Mouse (Mus musculus) activated CD4-positive, CD25-positive, alpha-beta regulatory T cell, adult 4 months (primary cell): ENCODE data around the gene Sec61a2. TPM values are rescaled to one million over a fixed set of nuclear protein-coding genes. Genes with fewer than 3 reads are reported as not detected.

Source experiments
- ATAC-seq: one replicate; pipeline ENCODE4 v1.8.0; 2017
- polyA plus RNA-seq, 2 experiments: library from polyadenylated mRNA; unstranded; fragments of 100-300 nt; shearing (Covaris generic); gene quantifications; one replicate each; pipeline ENCODE4 v1.2.1; 2017

The Sec61a2 gene
- polyA plus RNA-seq = 10 to 100 TPM; 13.4 to 14.8 TPM

DNA sequence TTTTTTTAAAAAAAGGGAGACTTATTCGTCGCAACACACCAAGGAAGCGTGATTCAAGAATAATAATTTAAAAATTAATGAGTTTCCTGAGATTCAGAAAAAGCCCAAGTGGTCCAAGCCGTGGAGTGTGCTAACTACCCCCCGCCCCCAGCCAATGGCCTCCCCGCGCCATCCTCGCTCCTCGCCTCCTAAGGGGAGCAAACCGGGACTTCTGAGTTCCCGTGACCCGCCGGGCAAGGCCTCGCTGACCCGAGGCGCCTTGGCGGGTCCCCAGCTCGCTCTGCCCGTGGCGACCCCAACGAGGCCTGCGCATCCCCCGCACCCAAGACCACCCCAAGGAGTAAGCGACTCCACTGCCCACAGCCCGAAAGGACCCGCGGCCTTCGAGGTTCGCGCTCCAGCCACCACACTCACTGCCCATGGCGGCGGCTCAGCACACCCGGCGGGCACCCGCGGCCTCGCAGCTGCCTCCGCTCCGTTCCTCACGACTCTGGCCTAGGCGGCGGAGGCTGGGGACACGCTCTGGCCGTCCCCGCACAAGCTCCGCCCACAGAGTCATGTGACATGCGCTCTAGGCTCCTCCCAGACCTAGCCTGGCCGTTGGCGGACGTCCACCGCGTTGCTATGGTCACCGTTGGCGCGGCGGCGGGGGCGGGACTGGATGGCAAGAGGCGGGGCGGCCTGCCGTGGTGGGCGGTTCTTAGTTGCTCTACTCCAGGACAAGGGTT is at the start of gene Sec61a2:
Gene Sec61a2, minus strand, starts transcription at position 590 of the 728 bp plus-strand sequence.
- peak; percentile 99 for ATAC-seq

- no peak for ATAC-seq
These were observed 47.8 kb upstream of the Sec61a2 start for GRCm38 (mm10) chr2:5943071-5943470.

- peak; percentile 23 for ATAC-seq
These were observed 47.3 kb upstream of the Sec61a2 start, which contains the start of gene Dhtkd1 for GRCm38 (mm10) chr2:5942416-5943032. TSS of gene Dhtkd1 (minus strand) at chr2:5942792.

DNA sequence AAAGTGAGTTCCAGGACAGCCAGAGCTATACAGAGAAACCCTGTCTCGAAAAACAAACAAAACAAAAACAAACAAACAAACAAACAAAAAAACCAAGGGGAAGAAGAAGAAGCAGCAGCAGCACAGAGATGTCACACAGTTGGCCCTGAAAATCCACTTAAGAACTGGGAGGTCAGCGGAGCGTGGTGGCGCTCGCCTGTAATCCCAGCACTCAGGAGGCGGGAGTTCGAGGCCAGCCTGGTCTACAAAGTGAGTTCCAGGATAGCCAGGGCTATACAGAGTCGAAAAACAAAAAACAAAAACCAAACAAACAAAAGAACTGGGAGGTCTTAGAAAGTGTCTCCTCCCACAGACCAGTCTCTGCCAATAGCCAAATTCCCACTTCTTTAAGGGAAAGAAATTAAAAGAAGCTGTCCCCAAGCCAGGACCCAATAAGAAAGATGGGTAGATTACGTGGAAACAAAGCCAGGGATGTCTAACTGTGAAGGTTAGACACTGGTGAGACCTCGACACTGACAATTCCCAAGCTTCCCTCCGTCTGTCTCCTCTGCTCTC is 46.7 kb upstream of the Sec61a2 start:
- no peak for ATAC-seq

GRCm38 (mm10) chr2:5940936-5941335 is 45.7 kb upstream of the Sec61a2 start:
- no peak for ATAC-seq

GRCm38 (mm10) chr2:5939911-5940310 is 44.7 kb upstream of the Sec61a2 start:
- no peak for ATAC-seq

DNA sequence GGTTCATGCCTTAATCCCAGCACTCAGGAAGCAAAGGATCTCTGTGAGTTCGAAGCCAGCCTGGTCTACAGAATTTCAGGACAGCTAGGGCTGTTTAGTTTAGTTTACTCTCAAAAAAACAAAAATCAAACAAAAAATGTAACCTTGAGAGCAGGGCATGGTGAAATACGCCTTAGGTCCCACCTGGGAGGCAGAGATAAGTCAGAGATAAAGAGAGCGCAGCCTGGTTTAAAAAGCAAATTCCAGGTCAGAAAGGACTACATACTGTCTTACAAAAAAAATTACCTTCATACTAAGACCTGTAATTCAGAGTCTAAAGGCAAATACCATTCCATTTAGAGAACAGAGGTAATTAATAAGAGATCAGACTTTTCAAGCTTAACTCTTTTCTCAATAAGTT is 44.1 kb upstream of the Sec61a2 start:
- no peak for ATAC-seq

GRCm38 (mm10) chr2:5936550-5936949 is 41.3 kb upstream of the Sec61a2 start:
- ATAC-seq = no peak

- ATAC-seq = no peak
These were observed 40.8 kb upstream of the Sec61a2 start for GRCm38 (mm10) chr2:5936068-5936467.

- no peak for ATAC-seq
These were observed 39.7 kb upstream of the Sec61a2 start for GRCm38 (mm10) chr2:5934936-5935335.

- no peak for ATAC-seq
These were observed 36.7 kb upstream of the Sec61a2 start for GRCm38 (mm10) chr2:5931938-5932337.

- ATAC-seq = no peak
These were observed 35.2 kb upstream of the Sec61a2 start for GRCm38 (mm10) chr2:5930291-5931054.

DNA sequence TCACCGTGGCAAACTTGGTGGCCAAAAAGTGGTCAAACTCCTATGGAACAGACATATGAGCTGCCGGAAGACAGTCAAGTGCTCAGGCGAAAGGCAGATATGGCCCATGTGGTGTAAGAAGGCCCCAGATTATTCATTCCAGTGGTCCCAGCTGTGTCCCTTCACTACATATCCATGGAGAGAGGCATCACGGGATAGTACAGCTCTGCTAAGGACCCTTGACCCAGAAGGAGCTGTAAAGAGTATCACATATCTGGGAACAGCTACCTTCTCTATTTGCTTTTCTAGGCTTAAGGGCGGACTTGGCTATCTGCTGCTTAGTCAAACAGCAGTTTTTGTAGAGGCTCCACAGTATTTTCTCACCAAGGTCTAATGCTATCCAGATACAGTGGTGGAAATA is 34.6 kb upstream of the Sec61a2 start:
- no peak for ATAC-seq

GRCm38 (mm10) chr2:5927481-5927880 is 32.2 kb upstream of the Sec61a2 start:
- no peak for ATAC-seq

GRCm38 (mm10) chr2:5923786-5924185 is 28.6 kb upstream of the Sec61a2 start:
- no peak for ATAC-seq

- no peak for ATAC-seq
These were observed 27.6 kb upstream of the Sec61a2 start for GRCm38 (mm10) chr2:5922823-5923222.

DNA sequence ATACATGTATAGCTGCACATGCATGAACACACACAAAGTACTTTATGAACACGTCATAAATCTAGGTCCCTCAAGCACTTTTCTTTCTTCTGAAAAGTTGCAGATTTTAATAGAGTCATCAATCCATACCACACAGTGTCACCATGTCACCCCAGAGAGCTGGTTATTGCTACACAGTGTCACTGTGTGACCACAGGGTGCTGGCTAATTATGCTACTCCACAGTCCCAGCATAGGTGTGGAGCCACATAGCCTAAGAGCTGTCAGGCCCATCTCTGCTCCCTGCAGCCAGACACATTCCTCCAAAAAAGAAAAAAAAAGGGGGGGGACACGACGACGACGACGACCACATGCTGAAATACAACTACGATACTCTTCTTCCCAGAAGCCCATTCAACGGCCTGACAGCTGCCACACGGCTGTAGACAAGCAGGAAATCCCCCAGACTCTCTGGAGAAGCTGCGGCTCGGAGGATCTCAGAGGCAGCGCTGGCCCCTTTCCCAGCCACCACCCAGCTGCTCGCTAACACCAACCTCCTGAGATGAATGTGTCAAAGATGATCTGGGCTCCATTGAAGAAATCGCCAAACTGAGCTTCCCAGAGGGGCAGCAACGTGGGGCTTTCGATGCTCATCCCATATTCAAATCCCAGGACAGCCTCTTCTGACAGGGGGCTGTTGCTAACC is 16.2 kb upstream of the Sec61a2 start:
- no peak for ATAC-seq

DNA sequence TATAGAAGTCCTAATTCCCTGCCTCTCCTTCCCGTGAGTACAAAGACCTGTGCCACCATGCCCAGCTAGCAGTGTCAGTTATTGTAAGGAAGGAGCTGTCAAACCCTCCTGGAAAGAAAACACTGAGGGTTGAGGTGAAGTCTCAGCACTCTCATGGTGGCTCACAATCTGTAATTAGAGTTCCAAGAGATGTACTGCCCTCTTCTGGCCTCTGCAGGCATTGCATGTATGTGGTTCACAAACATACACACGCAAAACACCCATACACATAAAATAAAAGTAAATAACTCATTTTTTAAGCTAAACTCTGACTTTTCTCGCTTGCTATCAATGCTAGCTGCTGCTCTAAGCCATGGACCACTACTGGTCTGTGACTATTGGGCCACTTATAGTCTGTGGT is 11.4 kb upstream of the Sec61a2 start:
- peak; percentile 71 for ATAC-seq

- no peak for ATAC-seq
These were observed 10.9 kb upstream of the Sec61a2 start for GRCm38 (mm10) chr2:5906092-5906491.

DNA sequence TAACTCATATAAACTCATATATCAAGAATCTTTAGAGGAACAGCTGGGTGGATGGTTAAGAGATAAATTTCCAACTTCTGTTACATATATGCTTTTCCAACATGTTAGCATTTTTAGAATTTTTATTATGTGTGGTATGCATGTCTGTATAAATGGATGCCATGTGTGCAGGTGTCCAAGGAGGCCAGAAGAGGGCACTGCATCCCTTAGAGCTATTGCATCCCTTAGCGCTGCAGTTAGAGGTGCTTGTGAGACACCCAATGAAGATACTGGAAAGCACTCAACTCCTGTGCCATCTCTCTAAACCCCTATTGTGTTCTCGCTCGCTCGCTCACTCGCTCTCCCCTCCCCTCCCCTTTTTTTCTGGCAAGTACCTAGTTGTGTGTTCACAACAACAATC is 4.9 kb upstream of the Sec61a2 start:
- no peak for ATAC-seq

DNA sequence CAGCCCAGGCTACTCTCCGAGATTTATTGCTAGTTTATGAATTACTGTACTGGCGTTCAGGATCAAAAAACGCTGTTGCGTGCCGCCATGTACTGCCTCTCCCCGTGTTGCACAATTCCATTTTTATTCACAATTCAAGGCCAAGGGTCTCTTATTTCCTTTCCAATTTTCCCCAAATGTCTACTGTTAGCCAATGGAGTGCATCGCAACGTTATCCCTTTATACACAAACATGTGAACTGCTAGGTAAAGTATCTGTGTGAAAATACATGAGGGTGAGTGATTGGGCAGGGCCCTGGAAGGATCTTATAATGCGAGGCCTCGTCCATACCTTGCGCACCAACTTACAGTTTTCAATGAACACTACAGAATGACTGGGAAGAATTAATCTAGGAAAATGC is 936 bp downstream of the Sec61a2 start:
- ATAC-seq = no peak

DNA sequence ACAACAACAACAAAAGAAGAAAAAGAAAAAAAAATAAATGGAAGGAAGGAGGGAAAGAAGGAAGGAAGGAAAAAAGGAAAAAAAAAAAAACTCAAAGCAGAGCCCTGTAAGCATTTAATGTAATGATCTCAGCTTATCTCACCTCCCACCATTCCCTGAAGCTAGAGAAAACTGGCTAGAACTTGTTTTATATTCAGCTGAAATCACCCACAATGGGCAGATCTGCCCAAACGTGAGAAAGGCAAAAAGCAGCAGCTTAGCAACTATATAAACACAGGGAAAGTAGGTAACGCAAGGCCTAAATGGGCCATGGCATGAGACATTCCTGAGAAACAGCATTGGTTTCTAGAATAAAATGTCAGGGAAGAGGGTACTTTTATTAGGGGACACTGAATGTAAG is 5.8 kb downstream of the Sec61a2 start:
- no peak for ATAC-seq

GRCm38 (mm10) chr2:5888865-5889264 is 6.4 kb downstream of the Sec61a2 start:
- ATAC-seq = no peak
